In the genomic region with DNA sequence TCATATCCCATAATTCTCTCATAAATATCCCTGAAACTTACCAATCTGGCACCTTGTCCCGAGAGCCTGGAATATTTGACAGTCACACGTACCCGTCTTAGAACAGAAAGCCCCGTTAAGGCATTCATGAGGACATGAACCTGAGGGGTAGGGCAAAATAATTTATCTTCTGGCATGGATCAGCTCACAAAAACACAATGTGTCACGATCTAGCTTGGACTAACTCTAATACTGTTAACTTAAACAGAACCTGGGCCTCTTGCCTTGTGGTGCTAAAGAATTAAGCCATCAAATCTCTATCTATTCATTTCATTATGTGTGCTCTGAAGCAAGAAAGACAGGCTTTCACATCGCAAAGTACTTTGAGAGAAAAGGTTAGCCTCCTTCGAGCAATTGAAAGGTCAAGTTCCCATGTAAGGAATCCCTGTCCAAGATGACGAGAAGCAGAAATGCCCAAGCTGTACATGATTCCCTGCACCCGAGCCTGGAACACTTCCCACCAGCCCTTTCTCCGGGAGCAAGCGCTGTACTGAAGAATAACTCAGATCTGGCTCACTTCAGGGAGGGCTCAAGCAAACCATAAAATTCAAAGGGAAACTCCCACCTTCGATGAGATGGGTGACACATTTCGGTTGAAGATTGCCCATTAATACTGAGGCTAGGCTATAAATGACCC, we compare ENCODE assay signal across 21 mouse cellular contexts. TPM values are rescaled to one million over a fixed set of nuclear protein-coding genes. Genes with fewer than 3 reads are reported as not detected.
A peak's percentile ranks its signal among the peaks of the same experiment; 100 is the strongest.
DNase-seq lines count a peak whose midpoint lies in the region; ATAC-seq and TF ChIP-seq lines count a peak whose summit lies in the region.
"Had no signal": no experiment of that assay in that cellular context is flagged by ENCODE, and none has a peak within 500 bp of the region (broad histone marks: within the 10 kb centered on the region; RNA-seq: fewer than 3 reads in every experiment).

No protein-coding gene starts in this region.

- intact Hi-C loops in gastrocnemius, adult 2 months (cut with DNase I), result no loop called here
- intact Hi-C loops in heart, postnatal 36 days (cut with DNase I), result no loop called here

- no peaks in the 10 kb centered on the region for H3K36me3 ChIP-seq in heart, postnatal 0 days (replicated peaks; ENCODE audit: control insufficient read depth, insufficient read depth, low read length)
- no peaks in the 10 kb centered on the region for H3K36me3 ChIP-seq in midbrain, embryonic 11.5 days (ENCODE audit: control insufficient read depth, insufficient read depth, low read length)
- H3K36me3 ChIP-seq in midbrain, postnatal 0 days (ENCODE audit: insufficient read depth, low read length), result no peaks in the 10 kb centered on the region
- H3K36me3 ChIP-seq in stomach, postnatal 0 days (ENCODE audit: control insufficient read depth, insufficient read depth, low read length), result no peaks in the 10 kb centered on the region
- H3K36me3 ChIP-seq: hindbrain, embryonic 12.5 days; limb, embryonic 10.5 days; liver, embryonic 13.5 days had no signal

- no peak for DNase-seq in gastrocnemius, adult 2 months
- no peak for DNase-seq in gastrocnemius, postnatal 4 days (ENCODE audit: low spot score in 2 of 2)
- no peak for DNase-seq in heart, postnatal 0 days (ENCODE audit: low spot score)
- DNase-seq in heart, postnatal 36 days, result no peak
- peak; percentile 77 for DNase-seq in midbrain, embryonic 11.5 days (ENCODE audit: low spot score, missing footprints)
- no peak for DNase-seq in midbrain, postnatal 0 days (ENCODE audit: low spot score)
- no peak for DNase-seq in stomach, postnatal 0 days (ENCODE audit: low spot score)
- no peak for DNase-seq in spleen, adult 12 weeks (ENCODE audit: low spot score)
- DNase-seq: cerebellum, adult 9-10 months; gastrocnemius, postnatal 36 days; kidney, adult 18-20 months; liver, embryonic 13.5 days; spleen, adult 18-20 months; thymus, postnatal 14 days had no signal

- peaks cover 9% of the 10 kb centered on the region for H3K4me1 ChIP-seq in heart, postnatal 0 days (ENCODE audit: control insufficient read depth, insufficient read depth)
- no peaks in the 10 kb centered on the region for H3K4me1 ChIP-seq in midbrain, embryonic 11.5 days (ENCODE audit: control insufficient read depth, insufficient read depth, low read length)
- H3K4me1 ChIP-seq in midbrain, postnatal 0 days (ENCODE audit: insufficient read depth, low read length), result no peaks in the 10 kb centered on the region
- no peaks in the 10 kb centered on the region for H3K4me1 ChIP-seq in stomach, postnatal 0 days (replicated peaks; ENCODE audit: control insufficient read depth, insufficient read depth)
- H3K4me1 ChIP-seq: forebrain, embryonic 13.5 days; hindbrain, embryonic 12.5 days; limb, embryonic 10.5 days; liver, embryonic 13.5 days; megakaryocyte, embryonic 14.5 days had no signal

- H3K9ac ChIP-seq in heart, postnatal 0 days (replicated peaks; ENCODE audit: low read depth, low read length), result no peak overlapping the region
- H3K9ac ChIP-seq in midbrain, embryonic 11.5 days (ENCODE audit: low read length), result no peak overlapping the region
- no peak overlapping the region for H3K9ac ChIP-seq in midbrain, postnatal 0 days (replicated peaks; ENCODE audit: low read length, poor library complexity, severe bottlenecking)
- no peak overlapping the region for H3K9ac ChIP-seq in stomach, postnatal 0 days (ENCODE audit: low read length)
- H3K9ac ChIP-seq: forebrain, embryonic 13.5 days; hindbrain, embryonic 12.5 days; liver, embryonic 13.5 days had no signal

- TF ChIP-seq EP300 in heart, postnatal 0 days (IDR thresholded peaks at IDR 0.05; ENCODE audit: low read depth), result no peak
- peak; percentile 40 for TF ChIP-seq EP300 in stomach, postnatal 0 days (optimal IDR thresholded peaks at IDR 0.05)

- H3K27ac ChIP-seq in gastrocnemius, adult 2 months, result peak overlapping the region; percentile 35
- no peak overlapping the region for H3K27ac ChIP-seq in heart, postnatal 0 days (ENCODE audit: low read depth)
- no peak overlapping the region for H3K27ac ChIP-seq in midbrain, embryonic 11.5 days (ENCODE audit: low read depth, low read length)
- H3K27ac ChIP-seq in midbrain, postnatal 0 days (ENCODE audit: low read depth, low read length), result no peak overlapping the region
- 0 out of 2 replicates have a peak overlapping the region, but pooled peaks have one; percentile 30 for H3K27ac ChIP-seq in stomach, postnatal 0 days (replicated peaks)
- H3K27ac ChIP-seq: forebrain, embryonic 13.5 days; hindbrain, embryonic 12.5 days; limb, embryonic 10.5 days; liver, embryonic 13.5 days had no signal

- peak overlapping the region; percentile 30 for H3K4me2 ChIP-seq in heart, postnatal 0 days (ENCODE audit: low read depth, low read length)
- H3K4me2 ChIP-seq in midbrain, embryonic 11.5 days, result no peak overlapping the region
- H3K4me2 ChIP-seq in midbrain, postnatal 0 days (ENCODE audit: low read depth, low read length, poor library complexity, severe bottlenecking), result no peak overlapping the region
- peak overlapping the region; percentile 30 for H3K4me2 ChIP-seq in stomach, postnatal 0 days (replicated peaks; ENCODE audit: low read depth)
- H3K4me2 ChIP-seq: forebrain, embryonic 13.5 days; hindbrain, embryonic 12.5 days; liver, embryonic 13.5 days had no signal

- WGBS in heart, postnatal 0 days, result 41% methylated on average over 13 of the region's 13 CpGs
- 78% methylated on average over 13 of the region's 13 CpGs for WGBS in midbrain, embryonic 11.5 days
- 66% methylated on average over 13 of the region's 13 CpGs for WGBS in midbrain, postnatal 0 days
- 37% methylated on average over 13 of the region's 13 CpGs for WGBS in stomach, postnatal 0 days

- no peaks in the 10 kb centered on the region for H3K9me3 ChIP-seq in heart, postnatal 0 days (replicated peaks; ENCODE audit: control insufficient read depth, low read length)
- no peaks in the 10 kb centered on the region for H3K9me3 ChIP-seq in midbrain, embryonic 11.5 days (ENCODE audit: control insufficient read depth, low read length)
- H3K9me3 ChIP-seq in midbrain, postnatal 0 days (ENCODE audit: low read length), result 0 out of 2 replicates have a peak, but pooled peaks cover 3% of the 10 kb centered on the region
- no peaks in the 10 kb centered on the region for H3K9me3 ChIP-seq in stomach, postnatal 0 days (ENCODE audit: control insufficient read depth, low read length)
- H3K9me3 ChIP-seq: forebrain, embryonic 13.5 days; hindbrain, embryonic 12.5 days; limb, embryonic 10.5 days; liver, embryonic 13.5 days; megakaryocyte, embryonic 14.5 days had no signal

- no peak for TF ChIP-seq CTCF in gastrocnemius, adult 2 months (IDR thresholded peaks at IDR 0.05)
- TF ChIP-seq CTCF in heart, postnatal 0 days (IDR thresholded peaks at IDR 0.05; ENCODE audit: low read depth), result no peak
- no peak for TF ChIP-seq CTCF in midbrain, postnatal 0 days (IDR thresholded peaks at IDR 0.05)
- TF ChIP-seq CTCF in stomach, postnatal 0 days (IDR thresholded peaks at IDR 0.05; ENCODE audit: low read depth), result no peak

- H3K4me3 ChIP-seq in gastrocnemius, adult 2 months, result no peak overlapping the region
- H3K4me3 ChIP-seq in heart, postnatal 0 days (ENCODE audit: low read depth, low read length), result no peak overlapping the region; the same call in 1 of the 2 replicates
- no peak overlapping the region for H3K4me3 ChIP-seq in midbrain, embryonic 11.5 days (ENCODE audit: low read depth, low read length)
- H3K4me3 ChIP-seq in midbrain, postnatal 0 days (ENCODE audit: low read depth, low read length), result no peak overlapping the region
- H3K4me3 ChIP-seq in stomach, postnatal 0 days (ENCODE audit: low read depth, low read length), result no peak overlapping the region
- H3K4me3 ChIP-seq: forebrain, embryonic 13.5 days; hindbrain, embryonic 12.5 days; limb, embryonic 10.5 days; liver, embryonic 13.5 days; megakaryocyte, embryonic 14.5 days had no signal

- ATAC-seq in heart, postnatal 0 days (ENCODE audit: insufficient read depth, low read depth), result no peak
- no peak for ATAC-seq in midbrain, embryonic 11.5 days (ENCODE audit: low FRiP score)
- ATAC-seq in midbrain, postnatal 0 days (ENCODE audit: low FRiP score), result no peak
- ATAC-seq in stomach, postnatal 0 days (ENCODE audit: low FRiP score, low TSS enrichment), result peak; percentile 65; the same call in 1 of the 2 replicates
- ATAC-seq: forebrain, embryonic 13.5 days; lung, postnatal 0 days had no signal

- H3K27me3 ChIP-seq in heart, postnatal 0 days (ENCODE audit: control insufficient read depth, insufficient read depth, low read length), result no peaks in the 10 kb centered on the region
- no peaks in the 10 kb centered on the region for H3K27me3 ChIP-seq in midbrain, embryonic 11.5 days (ENCODE audit: control insufficient read depth, insufficient read depth, low read length)
- no peaks in the 10 kb centered on the region for H3K27me3 ChIP-seq in midbrain, postnatal 0 days (ENCODE audit: insufficient read depth, low read length)
- H3K27me3 ChIP-seq in stomach, postnatal 0 days (ENCODE audit: control insufficient read depth, insufficient read depth, low read length), result no peaks in the 10 kb centered on the region
- H3K27me3 ChIP-seq: forebrain, embryonic 13.5 days; hindbrain, embryonic 12.5 days; liver, embryonic 13.5 days; megakaryocyte, embryonic 14.5 days had no signal

RNA-seq across cellular contexts. Expression of gene Otogl, which starts 10.6 kb away (rescaled TPM):
- under 1 TPM; 0.05 to 0.06 TPM for total RNA-seq in gastrocnemius, adult 2 months (2021)
- total RNA-seq in gastrocnemius, postnatal 4 days (2021), result under 1 TPM; 0.10 to 0.13 TPM
- 0.08 TPM in 2 replicates for total RNA-seq in heart, postnatal 0 days (2014; rRNA removed; ENCODE audit: low replicate concordance)
- polyA plus RNA-seq in heart, postnatal 0 days (2015; fragmentation: Nextera tagmentation; extraction: Ambion mirVana), result 0.10 and 0.15 TPM in 2 replicates
- total RNA-seq in heart, postnatal 36 days (2021), result under 1 TPM; 0.05 to 0.06 TPM
- polyA plus RNA-seq in midbrain, embryonic 11.5 days (2014; fragmentation: Nextera tagmentation; extraction: Ambion mirVana), result 0.01 TPM in 1 of 2 replicates, not detected in the other
- total RNA-seq in midbrain, postnatal 0 days (2014; rRNA removed), result 0.19 and 0.22 TPM in 2 replicates
- 0.04 and 0.05 TPM in 2 replicates for polyA plus RNA-seq in midbrain, postnatal 0 days (2015; fragmentation: Nextera tagmentation; extraction: Ambion mirVana)
- polyA plus RNA-seq in stomach, postnatal 0 days (2015; fragmentation: Nextera tagmentation; extraction: Ambion mirVana), result 0.01 and 0.02 TPM in 2 replicates
- total RNA-seq: gastrocnemius, postnatal 36 days; MEL had no signal
- polyA plus RNA-seq: forebrain, embryonic 13.5 days; limb, embryonic 10.5 days; neural tube, embryonic 11.5 days had no signal

Comparison
In these comparisons a context has a peak if more than half of its experiments do, and no peak if none do; other contexts are left out.
1. H3K27ac ChIP-seq: peak in gastrocnemius, adult 2 months (single experiment) and stomach, postnatal 0 days (single experiment); none in heart, postnatal 0 days (single experiment), midbrain, embryonic 11.5 days (single experiment) and midbrain, postnatal 0 days (single experiment).
2. H3K4me2 ChIP-seq: peak in heart, postnatal 0 days (single experiment) and stomach, postnatal 0 days (single experiment); none in midbrain, embryonic 11.5 days (single experiment) and midbrain, postnatal 0 days (single experiment).